Mouse (Mus musculus) midbrain, postnatal 0 days (tissue): ENCODE data around the gene Pou6f1. TPM values are rescaled to one million over a fixed set of nuclear protein-coding genes. Genes with fewer than 3 reads are reported as not detected.

Experiments used
- ATAC-seq: fragments of 200-750 bp; cut with Nextera tagmentation; 2 replicates; pipeline ENCODE4 v1.8.0; 2017; ENCODE audit warnings: moderate number of reproducible peaks, mild to moderate bottlenecking, moderate TSS enrichment, moderate library complexity; ENCODE audit not compliant: low FRiP score
- DNase-seq: peaks from one replicate; pipeline ENCODE4 v3.0.0-alpha.2; 2015; ENCODE audit warnings: low spot score
- H3K27ac ChIP-seq: fragments of 300-500 bp; sonication (generic); 2 replicates; pipeline ENCODE4 v1.5.1; 2014; ENCODE audit warnings: low read depth, mild to moderate bottlenecking, low read length, mixed read lengths
- H3K27me3 ChIP-seq: fragments of 300-500 bp; sonication (generic); 2 replicates; pipeline ENCODE4 v1.6.1; 2014; ENCODE audit warnings: low read length, control low read depth, mixed read lengths; ENCODE audit not compliant: insufficient read depth
- H3K36me3 ChIP-seq: fragments of 300-500 bp; sonication (generic); 2 replicates; pipeline ENCODE4 v1.6.1; 2014; ENCODE audit warnings: low read length, control low read depth, mixed read lengths; ENCODE audit not compliant: insufficient read depth
- H3K4me1 ChIP-seq: fragments of 300-500 bp; sonication (generic); 2 replicates; pipeline ENCODE4 v1.6.1; 2014; ENCODE audit warnings: mild to moderate bottlenecking, control low read depth, antibody characterized with exemption, low read length, mixed read lengths; ENCODE audit not compliant: insufficient read depth
- H3K4me2 ChIP-seq: fragments of 300-500 bp; sonication (generic); 2 replicates; pipeline ENCODE4 v1.6.1; 2014; ENCODE audit warnings: low read depth, mild to moderate bottlenecking, low read length, mixed read lengths; ENCODE audit not compliant: poor library complexity, severe bottlenecking
- H3K4me3 ChIP-seq: fragments of 300-500 bp; sonication (generic); 2 replicates; pipeline ENCODE4 v1.5.1; 2014; ENCODE audit warnings: low read depth, mild to moderate bottlenecking, low read length, moderate library complexity
- H3K9ac ChIP-seq: fragments of 300-500 bp; sonication (generic); replicated peaks from 2 replicates; pipeline ENCODE4 v1.6.1; 2014; ENCODE audit warnings: mild to moderate bottlenecking, low read length, moderate library complexity, mixed read lengths; ENCODE audit not compliant: poor library complexity, severe bottlenecking
- H3K9me3 ChIP-seq: fragments of 300-500 bp; sonication (generic); 2 replicates; pipeline ENCODE4 v1.6.1; 2016; ENCODE audit warnings: low read length, control low read depth
- CTCF ChIP-seq: IDR thresholded peaks from 2 replicates; pipeline ENCODE4 v1.5.1; 2016; ENCODE audit warnings: antibody characterized with exemption, mild to moderate bottlenecking
- WGBS: fragments of 180-500 bp; shearing (Covaris S2); extraction: QIAGEN DNeasy Blood & Tissue Kit; methylation state at CpG from one replicate; pipeline ENCODE4 v1.1.7; 2014; 5-methylcytosine and 5-hydroxymethylcytosine counted together
- polyA plus RNA-seq: library from polyadenylated mRNA; unstranded; fragments of >200 nt; fragmentation: Nextera tagmentation; extraction: Ambion mirVana; gene quantifications from 2 replicates; pipeline ENCODE4 v1.2.1, GENCODE M21; 2015
- total RNA-seq: library from RNA; depleted of rRNA; stranded (reverse); fragments of >200 nt; gene quantifications from 2 replicates; pipeline ENCODE4 v1.2.3, GENCODE M21; 2014

Gene Pou6f1
- total and polyA plus RNA-seq, 2 experiments from 2014 or later, result 30.6 to 111 TPM

- peaks cover 33% of the 10 kb centered on the region for H3K27me3 ChIP-seq
- no peaks in the 10 kb centered on the region for H3K36me3 ChIP-seq
- no peaks in the 10 kb centered on the region for H3K9me3 ChIP-seq
- no peak overlapping the region for H3K4me2 ChIP-seq
- ATAC-seq, result no peak
- WGBS, result 86% methylated on average over 12 of the region's 12 CpGs
- H3K4me3 ChIP-seq, result no peak overlapping the region
- H3K9ac ChIP-seq, result no peak overlapping the region
- DNase-seq, result no peak
- no peaks in the 10 kb centered on the region; the same call in 1 of the 2 replicates for H3K4me1 ChIP-seq
- no peak for TF ChIP-seq CTCF
- H3K27ac ChIP-seq, result no peak overlapping the region
Measured at GRCm38 (mm10) chr15:100631454-100632170, 31.8 kb upstream of the Pou6f1 start.

DNA sequence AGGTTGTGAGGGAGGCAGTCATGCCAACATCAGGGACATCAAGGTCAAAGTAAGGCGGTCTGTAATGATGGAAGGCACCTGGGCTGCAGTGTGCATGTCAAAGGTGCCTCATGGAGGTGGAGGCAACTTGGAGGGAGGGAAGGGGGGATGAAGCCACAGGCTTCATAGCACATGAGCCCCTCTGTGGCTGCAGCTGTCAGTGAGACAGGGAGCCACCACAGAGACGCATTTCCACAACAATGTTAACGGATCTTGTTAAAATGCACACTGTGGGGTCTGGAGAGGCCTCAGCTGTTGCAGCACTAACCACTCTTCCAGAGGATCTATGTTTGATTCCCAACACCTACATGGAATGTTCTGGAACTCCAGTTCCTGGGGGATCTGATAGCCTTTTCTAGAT is 30.3 kb upstream of the Pou6f1 start:
- WGBS, result 53% methylated on average over 3 of the region's 3 CpGs
- no peaks in the 10 kb centered on the region for H3K36me3 ChIP-seq
- H3K9ac ChIP-seq, result no peak overlapping the region
- no peak for TF ChIP-seq CTCF
- no peaks in the 10 kb centered on the region for H3K9me3 ChIP-seq
- ATAC-seq, result no peak
- H3K27ac ChIP-seq, result no peak overlapping the region
- peaks cover 18% of the 10 kb centered on the region for H3K27me3 ChIP-seq
- DNase-seq, result no peak
- no peak overlapping the region for H3K4me3 ChIP-seq
- H3K4me2 ChIP-seq, result no peak overlapping the region
- no peaks in the 10 kb centered on the region; the same call in 1 of the 2 replicates for H3K4me1 ChIP-seq

GRCm38 (mm10) chr15:100628797-100629196 is 29.0 kb upstream of the Pou6f1 start:
- peaks cover 7% of the 10 kb centered on the region; the same call in 1 of the 2 replicates for H3K27me3 ChIP-seq
- no peaks in the 10 kb centered on the region for H3K36me3 ChIP-seq
- 46% methylated on average over 7 of the region's 7 CpGs for WGBS
- DNase-seq (no peak), ATAC-seq (no peak)
- H3K4me3 ChIP-seq, result no peak overlapping the region
- H3K9ac ChIP-seq, result no peak overlapping the region
- no peak overlapping the region for H3K27ac ChIP-seq
- no peaks in the 10 kb centered on the region for H3K9me3 ChIP-seq
- no peak overlapping the region for H3K4me2 ChIP-seq
- H3K4me1 ChIP-seq, result no peaks in the 10 kb centered on the region; the same call in 1 of the 2 replicates
- no peak for TF ChIP-seq CTCF

DNA sequence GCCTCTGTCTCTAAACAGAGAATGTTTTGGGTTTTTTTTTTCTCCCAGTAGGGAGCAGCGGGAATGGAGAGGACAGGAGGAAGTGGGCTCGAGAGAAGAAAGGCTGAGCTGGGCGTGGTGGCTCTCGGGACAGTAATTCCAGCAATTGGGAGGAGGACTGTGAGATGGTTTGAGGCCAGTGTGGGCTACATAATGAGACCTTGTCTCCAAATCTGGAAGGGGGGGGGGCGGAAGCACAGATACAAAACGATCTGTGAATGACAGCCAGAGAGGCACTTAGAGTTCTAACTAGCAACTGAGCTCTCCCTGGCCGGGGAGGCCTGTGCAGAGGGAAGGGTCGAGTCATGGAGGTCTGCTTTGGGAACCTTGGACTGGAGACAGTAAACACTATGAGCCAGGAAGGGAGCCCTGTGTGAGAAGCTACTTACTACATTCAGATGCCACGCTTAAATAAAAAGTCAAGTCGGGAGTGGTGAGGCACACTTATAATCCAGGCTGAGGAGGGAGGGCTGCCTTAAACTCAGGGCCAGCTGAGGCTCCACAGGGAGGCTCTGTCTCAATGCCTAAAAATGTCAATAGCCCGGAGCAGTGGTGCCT is 28.1 kb upstream of the Pou6f1 start:
- ATAC-seq (no peak), DNase-seq (no peak)
- no peak overlapping the region for H3K4me2 ChIP-seq
- H3K4me3 ChIP-seq, result no peak overlapping the region
- TF ChIP-seq CTCF, result no peak
- H3K27me3 ChIP-seq, result 0 out of 2 replicates have a peak, but pooled peaks cover 2% of the 10 kb centered on the region
- WGBS, result 4% methylated on average over 11 of the region's 11 CpGs
- H3K9me3 ChIP-seq, result no peaks in the 10 kb centered on the region
- no peaks in the 10 kb centered on the region for H3K36me3 ChIP-seq
- H3K27ac ChIP-seq, result no peak overlapping the region
- H3K9ac ChIP-seq, result no peak overlapping the region
- no peaks in the 10 kb centered on the region; the same call in 1 of the 2 replicates for H3K4me1 ChIP-seq

- H3K27ac ChIP-seq, result no peak overlapping the region
- H3K4me3 ChIP-seq, result no peak overlapping the region
- H3K4me1 ChIP-seq, result no peaks in the 10 kb centered on the region; the same call in 1 of the 2 replicates
- no peak for TF ChIP-seq CTCF
- no peaks in the 10 kb centered on the region for H3K36me3 ChIP-seq
- DNase-seq, result no peak
- no peak overlapping the region for H3K9ac ChIP-seq
- no peaks in the 10 kb centered on the region for H3K27me3 ChIP-seq
- no peaks in the 10 kb centered on the region for H3K9me3 ChIP-seq
- 20% methylated on average over 10 of the region's 10 CpGs for WGBS
- no peak overlapping the region for H3K4me2 ChIP-seq
- no peak for ATAC-seq
Measured at GRCm38 (mm10) chr15:100627287-100627686, 27.5 kb upstream of the Pou6f1 start.

GRCm38 (mm10) chr15:100624435-100624834 is 24.7 kb upstream of the Pou6f1 start:
- Histone ChIP-seq H3K9me3 (no peaks in the 10 kb centered on the region), H3K27ac (no peak overlapping the region), H3K4me1 (no peaks in the 10 kb centered on the region; the same call in 1 of the 2 replicates), H3K27me3 (no peaks in the 10 kb centered on the region), H3K36me3 (peaks cover 6% of the 10 kb centered on the region), H3K4me3 (no peak overlapping the region), H3K9ac (no peak overlapping the region), H3K4me2 (no peak overlapping the region)
- TF ChIP-seq CTCF, result no peak
- DNase-seq (no peak), ATAC-seq (no peak)
- WGBS, result 84% methylated on average over 3 of the region's 3 CpGs
